Mouse (Mus musculus) activated CD4-positive, CD25-positive, alpha-beta regulatory T cell, adult 9 weeks (primary cell): ENCODE data around the gene Mier1. TPM values are rescaled to one million over a fixed set of nuclear protein-coding genes. Genes with fewer than 3 reads are reported as not detected.

ENCODE experiments used
- polyA plus RNA-seq: library from polyadenylated mRNA; unstranded; fragments of 100-300 nt; shearing (Covaris generic); gene quantifications from one replicate; pipeline ENCODE4 v1.2.1, GENCODE M21; 2017

Mier1 gene
- 82.8 TPM for polyA plus RNA-seq

DNA sequence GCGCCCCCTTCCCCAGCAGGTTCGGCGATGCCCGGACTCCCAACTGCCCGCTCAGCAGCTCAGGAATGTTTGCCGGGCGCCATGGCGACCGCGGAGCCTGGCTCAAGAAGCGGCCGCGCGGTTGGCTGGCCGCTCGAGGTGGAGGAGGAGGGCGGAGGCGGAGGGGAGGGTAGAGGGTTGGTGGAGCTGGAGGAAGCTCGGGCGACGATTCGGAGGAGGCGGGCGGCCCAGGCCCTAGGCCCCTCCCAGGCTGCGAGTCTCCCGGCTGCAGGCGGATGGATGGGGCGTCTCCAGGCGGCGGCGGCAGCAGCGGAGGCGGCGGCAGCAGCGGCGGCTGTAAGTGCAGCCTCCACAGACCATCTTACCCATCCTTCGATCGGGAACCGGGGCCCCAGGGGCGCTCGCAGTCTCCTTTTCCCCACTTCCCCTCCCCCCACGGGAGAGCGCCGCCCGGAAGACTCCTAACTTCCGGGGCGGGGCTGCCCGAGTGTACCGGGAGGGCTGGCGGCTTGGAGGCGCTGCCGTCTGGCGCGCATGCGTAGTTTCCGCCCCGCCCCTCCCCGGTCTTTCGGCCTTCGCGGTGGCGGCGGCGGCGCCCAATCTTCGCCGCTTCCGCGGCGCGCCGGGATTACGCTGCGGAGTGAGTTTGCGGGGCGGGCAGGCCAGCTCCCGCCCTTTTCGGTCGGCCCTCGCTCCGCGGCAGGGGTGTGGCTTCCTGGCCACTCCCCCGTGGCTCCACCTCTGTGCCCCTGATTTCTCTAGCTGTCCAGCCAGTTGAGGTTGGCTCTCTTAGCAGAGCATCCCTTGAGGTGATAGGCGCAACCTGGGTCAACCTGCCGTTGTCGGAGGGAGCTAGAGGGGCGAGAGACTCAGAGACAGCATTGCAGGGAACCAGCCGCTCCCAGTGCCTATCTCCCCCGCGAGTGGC lies at the start of gene Mier1, which contains the start of gene Wdr78:
TSS of gene Mier1 (plus strand) at position 207 of the 928 bp plus-strand sequence.
TSS of gene Wdr78 (minus strand) at position 372 of the 928 bp plus-strand sequence.

Other genes starting within 250 kb of the Mier1 start
- not detected for gene Tctex1d1, start 135.8 kb upstream of the Mier1 start, polyA plus RNA-seq
- not detected for gene Insl5, start 87.5 kb upstream of the Mier1 start, polyA plus RNA-seq
- 4.4 TPM for gene Wdr78, start 165 bp downstream of the Mier1 start, polyA plus RNA-seq
- 34.7 TPM for gene Slc35d1, start 100.8 kb downstream of the Mier1 start, polyA plus RNA-seq
- gene 4921539E11Rik, start 176.5 kb downstream of the Mier1 start, polyA plus RNA-seq = not detected
- 39.7 TPM for gene Oma1, start 199.4 kb downstream of the Mier1 start, polyA plus RNA-seq